Mouse (Mus musculus): ENCODE measurements around the gene Grk6.

The Grk6 gene

GRCm38 (mm10) chr13:55444937-55445315 lies at the start of gene Grk6:
Grk6 (plus strand) TSS chr13:55445072.
- peak; percentile 100 for DNase-seq

- DNase-seq = no peak
Observed at GRCm38 (mm10) chr13:55398088-55398487, 46.8 kb upstream of the Grk6 start, which contains the start of gene Slc34a1. Slc34a1 (plus strand) TSS chr13:55398187.

GRCm38 (mm10) chr13:55399300-55400038 lies 45.4 kb upstream of the Grk6 start:
- peak; percentile 73 for DNase-seq

- DNase-seq = no peak
Observed at GRCm38 (mm10) chr13:55400039-55400346, 44.9 kb upstream of the Grk6 start.

GRCm38 (mm10) chr13:55403266-55403665 lies 41.6 kb upstream of the Grk6 start:
- no peak for DNase-seq

GRCm38 (mm10) chr13:55403935-55404852 lies 40.7 kb upstream of the Grk6 start:
- no peak for DNase-seq

- peak; percentile 83 for DNase-seq
Observed at GRCm38 (mm10) chr13:55404853-55405782, 39.8 kb upstream of the Grk6 start.

GRCm38 (mm10) chr13:55405783-55406390 lies 39.0 kb upstream of the Grk6 start:
- no peak for DNase-seq

- peak; percentile 12 for DNase-seq
Observed at GRCm38 (mm10) chr13:55407341-55407740, 37.5 kb upstream of the Grk6 start.

GRCm38 (mm10) chr13:55408546-55409120 lies 36.2 kb upstream of the Grk6 start:
- no peak for DNase-seq

- no peak for DNase-seq
Observed at GRCm38 (mm10) chr13:55411826-55412225, 33.0 kb upstream of the Grk6 start.

GRCm38 (mm10) chr13:55412643-55413307 lies 32.1 kb upstream of the Grk6 start:
- no peak for DNase-seq

GRCm38 (mm10) chr13:55413333-55413732 lies 31.5 kb upstream of the Grk6 start:
- no peak for DNase-seq

- peak; percentile 90 for DNase-seq
Observed at GRCm38 (mm10) chr13:55414743-55415380, 30.0 kb upstream of the Grk6 start, which contains the start of gene Pfn3. Pfn3 (minus strand) TSS chr13:55415232.

- peak; percentile 87 for DNase-seq
Observed at GRCm38 (mm10) chr13:55418004-55418403, 26.9 kb upstream of the Grk6 start.

GRCm38 (mm10) chr13:55419142-55419541 lies 25.7 kb upstream of the Grk6 start:
- no peak for DNase-seq

GRCm38 (mm10) chr13:55420018-55420932 lies 24.6 kb upstream of the Grk6 start:
- DNase-seq = no peak

- DNase-seq = peak; percentile 73
Observed at GRCm38 (mm10) chr13:55420933-55421800, 23.7 kb upstream of the Grk6 start.

- DNase-seq = no peak
Observed at GRCm38 (mm10) chr13:55426613-55427012, 18.3 kb upstream of the Grk6 start, which contains the start of gene F12. F12 (minus strand) TSS chr13:55426793.

All from kidney, postnatal 14 days (tissue).